Mouse (Mus musculus) bone marrow macrophage, adult 2 months (primary cell): Measurements from ENCODE around the gene Olfr17.

Experiments used
- CTCF ChIP-seq: IDR thresholded peaks from 2 replicates; pipeline ENCODE4 v1.5.1; 2012; ENCODE audit warnings: low read depth, mild to moderate bottlenecking, low read length, moderate library complexity
- POLR2A ChIP-seq: IDR thresholded peaks from 2 replicates; pipeline ENCODE4 v1.6.1; 2012; ENCODE audit warnings: mild to moderate bottlenecking, low read depth, low read length, borderline replicate concordance

DNA sequence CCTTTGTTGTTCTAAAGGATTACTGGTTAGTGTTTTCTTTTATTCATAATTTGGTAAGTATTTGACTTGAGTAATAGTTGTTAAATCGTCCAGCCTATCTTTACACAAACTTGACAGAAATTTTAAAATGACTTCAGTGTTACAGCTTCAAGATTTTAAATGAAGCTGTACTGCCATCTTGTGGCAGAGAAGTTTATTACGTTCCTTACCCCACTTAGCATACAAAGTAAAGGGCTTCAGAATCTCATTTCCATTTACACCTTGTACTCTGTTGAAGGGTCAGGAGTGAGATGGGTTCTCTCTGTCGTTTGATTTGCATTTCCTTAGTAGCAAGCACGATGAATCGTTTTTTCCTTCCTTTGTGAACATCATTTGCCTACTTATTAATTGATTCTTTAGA, 47.2 kb upstream of the Olfr17 start:
- no peak for TF ChIP-seq CTCF
- TF ChIP-seq POLR2A = no peak
